ENCODE assay signal across 8 mouse cellular contexts in the genomic region with DNA sequence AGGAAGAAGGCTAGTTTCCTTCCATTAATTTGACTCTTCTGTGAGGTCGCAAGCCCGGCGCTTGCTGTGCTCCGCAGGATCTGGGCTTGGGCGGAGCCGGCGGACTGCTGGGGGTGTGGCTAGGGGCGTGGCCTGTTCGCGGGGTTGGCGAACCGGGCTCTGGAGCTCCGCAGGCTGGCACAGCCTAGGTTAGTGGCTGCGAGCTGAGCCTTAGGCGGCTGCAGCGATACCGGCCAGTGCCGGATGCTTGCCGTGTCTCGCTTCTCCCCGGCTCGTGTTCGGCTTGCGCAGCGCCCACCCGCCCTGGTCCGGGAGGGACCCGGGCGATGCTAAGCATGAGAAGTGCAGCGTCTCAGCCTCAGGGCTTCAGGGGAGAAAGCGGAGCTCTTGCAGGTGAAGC. TPM values are rescaled to one million over a fixed set of nuclear protein-coding genes. Genes with fewer than 3 reads are reported as not detected.
DNase-seq lines count a peak whose midpoint lies in the region; ATAC-seq and TF ChIP-seq lines count a peak whose summit lies in the region.

Gene Gpc5 (plus strand): TSS at position 135 of the 400 bp plus-strand sequence.

- H3K4me3 ChIP-seq in gastrocnemius, adult 2 months: peak within 1 kb of the TSS; percentile 70
- H3K4me3 ChIP-seq in hindbrain, postnatal 0 days (ENCODE audit: low read length): peak within 1 kb of the TSS; percentile 68
- H3K4me3 ChIP-seq in left cerebral cortex, adult 2 months: peak within 1 kb of the TSS; percentile 82
- peak within 1 kb of the TSS; percentile 31 for H3K4me3 ChIP-seq in macrophage (ENCODE audit: inconsistent target)

- DNase-seq in WW6 (ENCODE audit: low read depth, low spot score): peak; percentile 69
- DNase-seq in gastrocnemius, adult 2 months: peak; percentile 93
- DNase-seq in hindbrain, postnatal 0 days (ENCODE audit: low spot score): peak; percentile 91
- DNase-seq in left cerebral cortex, adult 2 months (ENCODE audit: extremely low spot score in 1 of 2, low spot score in 2 of 2): peak; percentile 87 to 92
- DNase-seq in retina, postnatal 7 days (ENCODE audit: low read depth, low spot score): peak; percentile 67
- DNase-seq in urinary bladder, adult 18-20 months (ENCODE audit: low spot score in 2 of 2): peak; percentile 77 to 89

- H3K4me1 ChIP-seq in hindbrain, postnatal 0 days (ENCODE audit: insufficient read depth, low read length): no peaks in the 10 kb centered on the region; the same call in 1 of the 2 replicates

- H3K4me2 ChIP-seq in hindbrain, postnatal 0 days (ENCODE audit: low read depth, low read length): peak within 1 kb of the TSS; percentile 96

- peaks cover 5% of the 10 kb centered on the region; the same call in 1 of the 2 replicates for H3K27me3 ChIP-seq in hindbrain, postnatal 0 days (ENCODE audit: insufficient read depth, low read length)

- H3K9me3 ChIP-seq in hindbrain, postnatal 0 days (ENCODE audit: low read length): no peaks in the 10 kb centered on the region

- H3K9ac ChIP-seq in hindbrain, postnatal 0 days (replicated peaks; ENCODE audit: low read length): peak within 1 kb of the TSS; percentile 61

- peak; percentile 96 for ATAC-seq in common myeloid progenitor, adult 5-6 weeks (replicated peaks; ENCODE audit: low read depth, poor library complexity, severe bottlenecking)
- peak; percentile 99 for ATAC-seq in hindbrain, postnatal 0 days

- WGBS in hindbrain, postnatal 0 days: under 1% methylated on average over 31 of the region's 31 CpGs
- 2% methylated on average over 31 of the region's 31 CpGs for WGBS in macrophage (ENCODE audit: missing documents)

- TF ChIP-seq CTCF in gastrocnemius, adult 2 months (IDR thresholded peaks at IDR 0.05): no peak
- TF ChIP-seq CTCF in hindbrain, postnatal 0 days (IDR thresholded peaks at IDR 0.05; ENCODE audit: low read depth): 0 out of 2 replicates have a peak, but pooled peaks have one; percentile 12
- TF ChIP-seq CTCF in left cerebral cortex, adult 2 months (IDR thresholded peaks at IDR 0.05): no peak

- no peak within 1 kb of the TSS for H3K27ac ChIP-seq in gastrocnemius, adult 2 months
- no peak within 1 kb of the TSS for H3K27ac ChIP-seq in hindbrain, postnatal 0 days
- 0 out of 2 replicates have a peak within 1 kb of the TSS, but pooled peaks have one; percentile 33 for H3K27ac ChIP-seq in left cerebral cortex, adult 2 months
- no peak within 1 kb of the TSS for H3K27ac ChIP-seq in macrophage

- H3K79me2 ChIP-seq in macrophage (ENCODE audit: inconsistent target): no peaks in the 10 kb centered on the region

- intact Hi-C loops in gastrocnemius, adult 2 months (cut with DNase I): no loop called here
- intact Hi-C loops in left cerebral cortex, adult 2 months (cut with DNase I): loop anchor here (5.0 kb wide), 3 partner anchors 40 to 100 kb away; no protein-coding TSS in a partner anchor

- no peaks in the 10 kb centered on the region for H3K36me3 ChIP-seq in hindbrain, postnatal 0 days (ENCODE audit: insufficient read depth, low read length)
- H3K36me3 ChIP-seq in macrophage (ENCODE audit: inconsistent target): no peaks in the 10 kb centered on the region

RNA-seq across cellular contexts. Expression of gene Gpc5, which starts in this region (rescaled TPM):
- not detected in 2 replicates for total RNA-seq in common myeloid progenitor, adult 5-6 weeks (2017)
- not detected for total RNA-seq in gastrocnemius, adult 2 months (2021)
- 22.9 and 25.6 TPM in 2 replicates for total RNA-seq in hindbrain, postnatal 0 days (2014; rRNA removed)
- polyA plus RNA-seq in hindbrain, postnatal 0 days (2015; fragmentation: Nextera tagmentation; extraction: Ambion mirVana): 17.4 and 17.9 TPM in 2 replicates
- 10 to 100 TPM; 31.6 to 34.7 TPM for total RNA-seq in left cerebral cortex, adult 2 months (2021)
- total RNA-seq in macrophage (2018; cell fraction: chromatin; rRNA removed): not detected
- total RNA-seq in macrophage (2018; cell fraction: cytosol; rRNA removed): not detected
- total RNA-seq in macrophage (2018; cell fraction: nucleus; rRNA removed): not detected
- polyA plus RNA-seq in macrophage (2018): not detected in 3 replicates

Comparison
In these comparisons a context has a peak if more than half of its experiments do, and no peak if none do; other contexts are left out.
1. RNA of gene Gpc5 (total RNA-seq): 31.6 to 34.7 TPM in left cerebral cortex, adult 2 months and 22.9 to 25.6 TPM in hindbrain, postnatal 0 days; not detected in common myeloid progenitor, adult 5-6 weeks and not detected in gastrocnemius, adult 2 months; every median in the first group is over 10 times any median in the second.
2. RNA of gene Gpc5 (polyA plus RNA-seq): 17.4 to 17.9 TPM in hindbrain, postnatal 0 days; not detected in macrophage; every median in the first group is over 10 times any median in the second.
3. Peak in ATAC-seq in common myeloid progenitor, adult 5-6 weeks; RNA of the gene not detected or under 1 TPM.
4. Peak in DNase-seq and H3K4me3 ChIP-seq in gastrocnemius, adult 2 months; RNA of the gene not detected or under 1 TPM.
5. H3K4me3 ChIP-seq: peak in every context shown above with its lines; median percentile 82 in left cerebral cortex, adult 2 months; 70 in gastrocnemius, adult 2 months; 68 in hindbrain, postnatal 0 days; 31 in macrophage.
6. Peak in every context shown above with its lines, with median percentiles within 50 percentile points of each other: DNase-seq.